Mouse (Mus musculus): Measurements from ENCODE around the gene Cyfip2.

DNA sequence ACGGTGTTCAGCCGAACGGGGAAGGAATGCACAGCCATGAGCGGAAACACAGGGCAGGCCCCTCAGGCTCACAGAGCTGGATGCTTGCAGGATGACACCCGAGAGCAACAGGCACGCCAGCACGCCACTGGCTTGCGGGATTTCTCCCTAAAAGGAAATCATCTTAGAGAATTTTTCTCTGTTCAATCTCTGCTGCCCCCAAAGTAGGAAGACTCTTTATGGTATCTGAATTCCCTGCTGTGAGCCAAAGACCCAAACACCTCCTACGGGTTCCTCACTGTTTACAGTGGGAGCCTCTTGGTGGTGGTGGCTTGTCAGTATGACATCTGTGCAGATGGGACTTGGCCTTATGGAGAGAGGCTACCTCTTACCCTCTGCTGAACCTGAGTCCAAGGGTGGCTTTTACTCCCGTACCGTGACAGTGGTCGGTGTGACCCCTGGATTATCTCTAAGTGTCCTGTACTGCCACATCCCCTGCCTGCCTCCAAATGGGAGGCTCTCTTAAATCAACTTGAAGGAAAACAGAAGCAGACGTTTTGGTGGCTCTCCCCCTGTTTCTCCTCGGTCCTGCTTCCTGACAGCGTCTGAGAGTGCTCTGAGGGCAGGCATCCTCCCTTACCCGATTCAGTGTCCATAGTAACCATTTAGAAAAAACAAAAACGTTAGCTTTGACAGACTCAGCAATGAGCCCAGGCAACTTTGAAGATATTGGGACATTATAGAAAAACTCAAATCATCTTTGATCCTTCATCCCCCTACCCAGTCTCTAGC lies 106.8 kb downstream of the Cyfip2 start:
- TF ChIP-seq CTCF (IDR thresholded peaks at IDR 0.05; ENCODE audit: low read depth, low read length), result no peak
- TF ChIP-seq POLR2A (IDR thresholded peaks at IDR 0.05; ENCODE audit: insufficient read depth, low read length), result no peak
- TF ChIP-seq EP300 (IDR thresholded peaks at IDR 0.05; ENCODE audit: insufficient read depth, low read depth, low read length), result no peak
